Mouse (Mus musculus) gastrocnemius, postnatal 4 days (tissue): ENCODE measurements around the gene Spata2. TPM values are rescaled to one million over a fixed set of nuclear protein-coding genes. Genes with fewer than 3 reads are reported as not detected.

ENCODE experiments used
- DNase-seq, 2 experiments: peaks; one replicate each; pipeline ENCODE4 v3.0.0; 2021 to 2022; ENCODE audit warnings: low spot score in 2 of 2, mixed read lengths in 2 of 2
- total RNA-seq, 2 experiments: library from RNA; stranded (reverse); gene quantifications; 2 replicates each; pipeline ENCODE4 v1.2.3; 2021

Spata2 gene
- total RNA-seq, 2 experiments from 2014 or later: 16.2 to 19.5 TPM

DNA sequence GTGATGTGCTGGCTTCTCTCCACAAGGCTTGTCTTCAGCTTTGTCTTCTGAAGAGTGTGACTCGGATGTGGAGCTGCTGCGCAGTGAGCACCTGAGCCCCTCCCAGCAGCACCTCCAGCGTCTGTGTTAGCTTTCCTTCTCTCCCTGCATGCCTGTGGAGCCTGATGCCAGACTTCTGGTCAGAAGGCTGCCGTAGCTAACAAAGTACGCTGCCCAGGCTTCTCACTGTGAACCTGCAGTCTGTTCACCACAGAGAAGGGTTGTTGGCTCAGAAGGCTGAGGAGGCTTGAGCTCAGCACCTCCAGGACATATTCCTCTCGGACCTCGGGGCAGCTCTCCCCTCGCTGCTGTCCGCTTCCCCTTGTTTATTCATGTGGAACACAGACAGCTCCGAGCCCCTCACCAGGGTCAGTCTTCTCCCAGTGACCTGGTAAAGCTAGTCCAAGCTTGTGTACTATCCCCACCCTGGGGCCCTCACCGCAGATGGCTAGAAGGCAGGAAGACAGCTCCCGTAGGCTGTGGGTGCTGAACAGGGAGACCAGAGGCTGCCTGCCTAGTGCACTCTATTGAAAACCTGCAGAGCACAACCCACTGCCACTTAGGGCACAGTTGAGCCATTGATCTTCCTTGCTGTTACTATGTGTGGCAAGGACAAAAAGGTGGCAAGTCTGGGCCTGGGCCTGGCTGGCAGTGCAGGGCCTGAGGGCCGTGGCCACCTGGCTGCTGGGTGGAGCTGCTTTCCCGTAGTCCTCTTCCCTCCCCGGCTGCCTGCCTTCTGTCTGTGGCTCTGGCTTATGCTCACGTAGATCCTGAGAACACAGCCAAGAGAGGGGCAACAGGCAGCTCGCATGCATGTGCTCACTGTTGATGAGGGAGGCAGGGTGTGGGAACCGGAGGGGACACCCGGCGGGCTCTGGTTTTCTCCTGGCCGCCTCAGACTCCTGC, 43.1 kb downstream of the Spata2 start:
- DNase-seq: no peak

DNA sequence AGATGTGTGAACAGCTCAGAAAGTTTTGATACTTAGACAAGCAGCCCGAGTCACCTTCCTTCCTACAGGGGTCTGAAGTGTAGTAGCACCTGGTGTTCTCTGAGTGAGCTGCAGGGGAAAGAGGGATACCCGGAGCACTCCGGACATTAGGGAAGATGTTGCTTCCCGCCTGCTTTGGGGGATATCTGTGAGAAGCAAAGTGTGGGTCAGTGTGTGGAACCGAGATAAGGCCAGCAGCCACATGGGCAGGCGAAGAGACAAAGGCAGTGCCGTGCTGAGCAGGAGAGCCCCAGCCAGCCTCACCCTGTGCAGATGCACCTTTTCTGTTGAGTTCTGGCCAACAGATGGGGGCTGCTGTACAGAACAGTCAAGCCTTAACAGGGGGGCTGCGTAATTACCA, 45.1 kb downstream of the Spata2 start:
- no peak for DNase-seq

DNA sequence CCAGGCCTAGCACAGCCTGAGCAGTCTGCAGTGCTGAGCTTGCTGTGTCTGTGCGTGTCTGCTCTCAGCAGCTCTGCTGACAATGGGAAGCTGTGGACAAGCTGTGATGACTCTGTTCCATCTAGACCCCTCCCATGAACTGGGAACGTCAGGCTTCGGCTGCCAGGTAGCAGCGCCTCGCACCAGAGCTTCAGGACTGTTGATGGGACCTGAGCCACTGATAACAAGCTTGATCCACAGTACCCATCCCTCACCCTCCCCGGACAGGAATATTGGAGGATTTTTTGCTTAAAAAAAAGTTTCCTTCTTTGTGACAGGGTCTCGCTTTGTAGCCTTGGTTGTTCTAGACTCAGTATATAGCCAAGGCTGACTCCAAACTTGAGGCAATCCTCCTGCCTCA, 45.5 kb downstream of the Spata2 start:
- DNase-seq: no peak

DNA sequence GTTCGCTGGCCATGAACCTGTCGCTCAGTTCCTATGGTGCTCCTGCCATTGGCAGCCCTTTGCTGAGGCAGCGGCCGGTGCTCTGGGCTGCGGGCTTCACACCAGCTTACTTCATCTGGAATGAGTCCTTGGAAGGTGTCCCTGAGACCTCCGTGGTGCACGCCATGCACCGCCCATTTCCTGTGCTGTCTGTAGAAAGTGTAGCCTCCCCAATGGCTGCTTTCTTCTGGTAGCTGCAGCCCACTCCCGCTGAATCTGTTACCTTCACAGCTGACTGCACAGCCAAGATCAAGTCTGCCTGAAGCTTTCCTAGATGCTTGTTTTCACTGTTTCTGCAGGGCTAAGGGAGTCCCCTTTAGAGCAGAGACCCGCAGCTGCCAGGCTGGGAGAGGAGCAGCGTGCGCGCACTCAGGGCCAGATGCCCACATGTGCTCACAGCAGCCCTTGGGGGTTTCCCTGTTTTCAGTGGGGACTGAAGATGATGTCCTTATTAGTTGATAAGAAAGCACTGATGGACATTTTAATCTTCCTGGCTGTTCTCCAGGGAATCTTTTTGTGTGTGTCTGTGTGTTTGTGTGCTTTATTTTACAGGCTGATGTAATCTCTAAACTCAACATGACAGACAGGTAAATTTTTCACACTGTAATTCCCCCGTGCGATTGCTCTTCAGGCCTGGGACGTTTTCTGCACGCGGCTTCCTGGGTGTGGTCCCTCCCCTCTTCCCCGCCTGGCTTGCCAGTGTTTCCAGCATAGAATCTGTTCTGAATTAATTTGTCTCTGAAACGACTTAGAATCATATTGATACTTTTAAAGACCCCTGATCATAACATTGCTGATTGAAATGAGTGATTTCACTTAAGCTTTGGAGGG, 46.5 kb downstream of the Spata2 start:
- DNase-seq: no peak

DNA sequence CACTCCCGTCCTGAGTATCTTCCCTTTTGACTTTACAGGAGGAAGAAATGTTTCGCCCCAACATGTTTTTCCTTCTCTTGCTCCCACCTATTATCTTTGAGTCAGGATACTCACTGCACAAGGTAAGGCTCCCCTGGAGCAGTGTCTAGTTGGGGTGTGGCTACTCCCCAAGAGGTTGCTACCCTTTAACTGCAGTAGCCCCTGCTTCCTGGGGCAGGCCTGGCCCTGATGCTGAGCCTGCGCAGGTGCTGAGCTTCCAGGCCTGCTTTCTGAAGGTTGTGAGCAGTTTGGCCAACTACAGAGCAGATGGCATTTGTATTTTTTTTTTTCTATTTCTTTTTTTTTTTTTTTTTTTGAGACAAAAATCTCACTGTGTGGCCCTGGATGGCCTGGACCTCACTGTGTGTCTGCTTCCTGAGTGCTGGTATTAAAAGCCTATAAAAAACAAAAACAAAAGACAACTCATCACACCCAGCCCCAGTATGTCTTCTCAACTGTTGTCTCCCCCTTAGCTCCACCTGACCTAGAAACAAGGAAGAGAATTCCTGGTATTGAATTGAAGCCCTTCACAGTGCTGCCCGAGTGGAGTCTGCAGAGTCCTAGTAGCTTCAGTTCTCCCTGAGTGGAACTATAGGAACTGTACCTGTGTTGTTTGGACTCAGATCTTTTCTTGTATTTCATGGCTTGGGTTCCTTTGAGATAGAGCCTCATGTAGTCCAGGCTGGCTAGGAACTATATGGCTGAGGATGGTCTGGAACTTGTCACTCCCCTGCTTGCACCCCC, 49.1 kb downstream of the Spata2 start:
- no peak for DNase-seq

DNA sequence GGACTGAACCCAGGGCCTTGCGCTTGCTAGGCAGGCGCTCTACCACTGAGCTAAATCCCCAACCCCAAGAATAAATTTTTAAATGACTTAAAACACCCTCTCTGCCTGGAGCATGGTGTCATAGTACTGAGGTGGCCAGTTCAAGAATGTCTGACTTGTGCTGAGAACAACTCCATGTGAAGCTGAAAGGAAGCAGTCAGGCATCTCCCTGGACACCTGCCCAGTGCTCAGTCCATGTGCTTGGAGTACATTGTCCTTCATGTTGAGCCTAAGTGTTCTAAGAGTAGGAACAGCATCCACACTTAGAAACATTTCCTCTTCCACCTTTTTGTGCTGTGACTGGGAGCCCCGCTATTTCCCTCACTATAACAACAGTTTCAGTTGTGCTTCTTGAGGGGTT, 53.3 kb downstream of the Spata2 start:
- DNase-seq: no peak

DNA sequence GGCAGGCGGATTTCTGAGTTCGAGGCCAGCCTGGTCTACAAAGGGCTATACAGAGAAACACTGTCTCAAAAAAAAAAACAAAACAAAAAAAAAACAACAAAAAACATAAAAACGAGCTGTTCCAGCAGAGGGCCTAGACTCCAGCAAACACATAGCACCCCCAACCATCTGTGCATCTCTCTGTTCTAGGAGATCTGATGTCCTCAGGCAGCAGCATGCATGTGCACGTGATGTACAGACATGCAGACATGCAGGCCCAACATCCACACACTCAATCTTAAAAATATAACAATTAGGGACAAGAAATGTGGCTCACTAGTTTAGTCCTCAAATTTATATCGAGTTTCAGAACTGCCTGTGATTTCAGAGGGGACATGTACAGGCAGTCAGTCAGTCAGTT, 56.3 kb downstream of the Spata2 start:
- DNase-seq: no peak

DNA sequence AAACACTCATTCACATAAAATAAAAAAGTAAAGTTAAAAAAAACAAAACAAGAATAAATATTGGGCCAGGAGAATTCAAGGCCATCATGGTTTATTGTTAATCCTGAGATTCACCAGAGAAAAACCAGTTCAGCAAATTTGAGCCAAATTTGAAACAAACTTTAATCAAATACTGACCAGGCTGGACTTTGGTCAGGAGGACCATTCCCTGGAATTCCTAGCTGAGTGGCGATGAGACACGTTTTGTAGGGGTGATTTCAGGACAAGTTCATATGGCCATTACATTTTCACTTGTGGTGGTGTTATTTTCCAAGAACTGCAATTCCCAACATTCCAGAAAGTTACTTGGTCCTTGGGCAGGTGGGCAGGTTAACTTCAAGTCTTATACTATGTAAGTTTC, 57.1 kb downstream of the Spata2 start:
- DNase-seq: no peak

DNA sequence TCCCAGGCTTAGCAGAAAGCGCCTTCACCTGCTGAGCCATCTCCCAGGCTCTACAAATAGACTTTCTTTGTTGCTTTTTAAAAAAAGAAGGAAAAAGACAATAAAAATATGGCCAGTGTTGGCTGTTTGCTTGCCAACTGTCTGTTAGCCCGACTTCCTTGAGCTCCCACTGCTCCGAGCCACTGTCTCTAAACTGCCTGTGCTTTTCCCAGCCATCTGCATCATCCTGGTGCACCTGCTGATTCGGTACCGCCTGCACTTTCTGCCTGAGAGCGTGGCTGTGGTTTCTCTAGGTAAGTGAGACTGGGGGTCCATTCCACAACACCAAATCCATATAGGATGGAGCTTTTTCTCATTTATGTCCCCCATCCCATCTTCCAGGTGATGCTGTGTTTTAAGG, 58.1 kb downstream of the Spata2 start:
- no peak for DNase-seq

DNA sequence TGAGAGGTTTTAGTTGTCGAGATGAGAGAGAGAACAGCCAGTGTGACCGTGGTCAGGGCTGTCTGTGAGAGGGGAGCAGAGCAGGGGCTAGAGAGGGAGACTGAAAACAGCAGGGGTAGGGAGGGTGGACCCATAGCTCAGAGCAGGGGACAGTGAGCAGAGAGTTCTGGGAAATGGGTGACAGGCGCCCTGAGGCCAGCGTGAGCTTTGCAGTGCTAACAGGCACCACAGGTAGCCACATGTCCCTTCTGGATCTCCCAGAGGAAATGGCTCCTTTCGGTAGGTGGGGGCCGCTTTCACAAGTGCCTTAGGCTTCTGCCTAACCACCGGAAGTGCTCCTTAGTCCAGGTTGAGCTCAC, 61.3 kb downstream of the Spata2 start:
- DNase-seq: no peak

Other genes with a start within 250 kb of the Spata2 start
- 10 to 100 TPM; 40.0 to 41.0 TPM for gene B4galt5, start 143.7 kb downstream of the Spata2 start, total RNA-seq
- 10 to 100 TPM; 28.4 to 32.3 TPM for gene Slc9a8, start 71.2 kb downstream of the Spata2 start, total RNA-seq
- 10 to 100 TPM; 22.6 to 23.3 TPM for gene Rnf114, start 242 bp downstream of the Spata2 start, total RNA-seq
- 1 to 10 TPM; 6.3 to 7.0 TPM for gene Snai1, start 45.3 kb upstream of the Spata2 start, total RNA-seq
- gene Ube2v1, start 139.2 kb upstream of the Spata2 start, total RNA-seq: 100 to 1,000 TPM; 183 to 193 TPM
- 10 to 100 TPM; 20.3 to 22.9 TPM for gene Gm20431, start 168.6 kb upstream of the Spata2 start, total RNA-seq
- 10 to 100 TPM; 25.7 to 35.7 TPM for gene Cebpb, start 196.0 kb upstream of the Spata2 start, total RNA-seq
- 10 to 100 TPM; 27.4 to 28.0 TPM for gene Tmem189, start 196.9 kb upstream of the Spata2 start, total RNA-seq